Mouse (Mus musculus): Measurements from ENCODE around the gene Tiprl. TPM values are rescaled to one million over a fixed set of nuclear protein-coding genes. Genes with fewer than 3 reads are reported as not detected.
A peak's percentile ranks its signal among the peaks of the same experiment; 100 is the strongest.

Gene Tiprl
- polyA plus RNA-seq, 1 experiment from 2014 or later = 91.7 TPM

DNA sequence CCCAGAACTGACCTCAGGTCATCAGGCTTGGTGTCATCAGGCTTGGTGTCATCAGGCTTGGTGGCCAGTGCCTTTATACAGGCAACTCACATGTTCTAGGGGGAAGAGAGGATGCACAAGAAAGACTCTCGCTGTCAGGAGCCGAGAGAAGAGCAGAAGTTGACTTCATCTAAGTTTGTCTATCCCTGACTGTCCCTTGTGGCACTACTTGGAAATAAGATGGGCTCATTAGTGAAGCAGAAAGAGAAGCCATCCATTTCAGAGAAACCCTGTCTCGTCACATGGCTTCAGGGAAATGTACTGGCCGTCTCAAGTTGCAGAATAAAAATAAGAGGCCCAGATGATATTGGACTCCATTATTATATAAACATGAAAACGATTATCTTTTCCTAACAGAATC is 9.8 kb upstream of the Tiprl start:
- Histone ChIP-seq H3K27ac (no peak overlapping the region), H3K36me3 (no peaks in the 10 kb centered on the region), H3K4me3 (no peak overlapping the region), H3K27me3 (ENCODE audit: low read depth, poor library complexity, severe bottlenecking) (no peaks in the 10 kb centered on the region), H3K9me3 (replicated peaks) (no peaks in the 10 kb centered on the region), H3K4me1 (no peaks in the 10 kb centered on the region)
- 90% methylated on average over 5 of the region's 5 CpGs for WGBS
- DNase-seq (ENCODE audit: low spot score) = no peak

- DNase-seq (ENCODE audit: low spot score) = no peak
- 13% methylated on average over 10 of the region's 10 CpGs for WGBS
- Histone ChIP-seq H3K27me3 (ENCODE audit: low read depth, poor library complexity, severe bottlenecking) (no peaks in the 10 kb centered on the region), H3K27ac (peak overlapping the region; percentile 91; the same call in 1 of the 2 replicates), H3K4me1 (peaks cover 16% of the 10 kb centered on the region), H3K4me3 (peak overlapping the region; percentile 90), H3K9me3 (replicated peaks) (no peaks in the 10 kb centered on the region), H3K36me3 (no peaks in the 10 kb centered on the region)
Measured at GRCm38 (mm10) chr1:165235846-165236245, 950 bp downstream of the Tiprl start.

GRCm38 (mm10) chr1:165233806-165234205 is 3.0 kb downstream of the Tiprl start:
- Histone ChIP-seq H3K27ac (no peak overlapping the region), H3K27me3 (ENCODE audit: low read depth, poor library complexity, severe bottlenecking) (no peaks in the 10 kb centered on the region), H3K36me3 (no peaks in the 10 kb centered on the region), H3K4me1 (peaks cover 16% of the 10 kb centered on the region), H3K4me3 (no peak overlapping the region), H3K9me3 (replicated peaks) (no peaks in the 10 kb centered on the region)
- 88% methylated on average over 2 of the region's 2 CpGs for whole genome bisulfite sequencing
- DNase-seq (ENCODE audit: low spot score) = no peak

- Histone ChIP-seq H3K4me1 (peaks cover 5% of the 10 kb centered on the region), H3K9me3 (replicated peaks) (no peaks in the 10 kb centered on the region), H3K27me3 (ENCODE audit: low read depth, poor library complexity, severe bottlenecking) (no peaks in the 10 kb centered on the region), H3K27ac (no peak overlapping the region), H3K4me3 (no peak overlapping the region), H3K36me3 (peaks cover 15% of the 10 kb centered on the region)
- 97% methylated on average over 4 of the region's 4 CpGs for WGBS
- no peak for DNase-seq (ENCODE audit: low spot score)
Measured at GRCm38 (mm10) chr1:165230691-165231090, 6.1 kb downstream of the Tiprl start.

DNA sequence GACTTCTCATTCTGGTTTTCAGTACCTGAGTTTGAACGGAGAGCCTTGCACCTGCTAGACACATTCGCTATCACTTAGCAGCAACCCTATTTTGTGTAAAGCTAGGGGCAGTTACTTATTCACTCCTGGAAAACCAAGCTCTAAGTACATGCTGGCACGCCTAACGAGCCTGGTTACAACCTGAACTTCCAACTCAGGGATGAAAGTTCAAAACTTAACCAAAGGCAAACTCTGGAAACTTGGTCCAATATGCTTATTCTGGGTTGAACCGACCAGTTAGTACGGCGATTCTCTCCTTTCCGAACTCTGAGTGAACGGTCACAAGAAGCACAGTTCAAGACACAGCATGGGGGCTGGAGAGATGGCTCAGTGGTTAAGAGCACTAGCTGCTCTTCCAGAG is 7.2 kb downstream of the Tiprl start:
- no peaks in the 10 kb centered on the region for H3K4me1 ChIP-seq
- H3K4me3 ChIP-seq = no peak overlapping the region
- H3K27me3 ChIP-seq (ENCODE audit: low read depth, poor library complexity, severe bottlenecking) = no peaks in the 10 kb centered on the region
- no peak for DNase-seq (ENCODE audit: low spot score)
- 97% methylated on average over 9 of the region's 9 CpGs for WGBS
- H3K27ac ChIP-seq = no peak overlapping the region
- H3K9me3 ChIP-seq (replicated peaks) = no peaks in the 10 kb centered on the region
- H3K36me3 ChIP-seq = peaks cover 26% of the 10 kb centered on the region

GRCm38 (mm10) chr1:165217023-165217589 is 19.7 kb downstream of the Tiprl start:
- H3K4me1 ChIP-seq = no peaks in the 10 kb centered on the region
- H3K27ac ChIP-seq = no peak overlapping the region
- H3K4me3 ChIP-seq = no peak overlapping the region
- H3K27me3 ChIP-seq (ENCODE audit: low read depth, poor library complexity, severe bottlenecking) = no peaks in the 10 kb centered on the region
- H3K36me3 ChIP-seq = peaks cover 83% of the 10 kb centered on the region
- no peaks in the 10 kb centered on the region for H3K9me3 ChIP-seq (replicated peaks)
- DNase-seq (ENCODE audit: low spot score) = no peak
- 84% methylated on average over 2 of the region's 2 CpGs for WGBS

- no peaks in the 10 kb centered on the region for H3K27me3 ChIP-seq (ENCODE audit: low read depth, poor library complexity, severe bottlenecking)
- WGBS = 93% methylated on average over 7 of the region's 7 CpGs
- DNase-seq (ENCODE audit: low spot score) = no peak
- no peak overlapping the region for H3K4me3 ChIP-seq
- no peaks in the 10 kb centered on the region for H3K9me3 ChIP-seq (replicated peaks)
- no peak overlapping the region for H3K27ac ChIP-seq
- H3K4me1 ChIP-seq = no peaks in the 10 kb centered on the region
- peaks cover 71% of the 10 kb centered on the region for H3K36me3 ChIP-seq
Measured at GRCm38 (mm10) chr1:165215831-165216230, 21.0 kb downstream of the Tiprl start.

DNA sequence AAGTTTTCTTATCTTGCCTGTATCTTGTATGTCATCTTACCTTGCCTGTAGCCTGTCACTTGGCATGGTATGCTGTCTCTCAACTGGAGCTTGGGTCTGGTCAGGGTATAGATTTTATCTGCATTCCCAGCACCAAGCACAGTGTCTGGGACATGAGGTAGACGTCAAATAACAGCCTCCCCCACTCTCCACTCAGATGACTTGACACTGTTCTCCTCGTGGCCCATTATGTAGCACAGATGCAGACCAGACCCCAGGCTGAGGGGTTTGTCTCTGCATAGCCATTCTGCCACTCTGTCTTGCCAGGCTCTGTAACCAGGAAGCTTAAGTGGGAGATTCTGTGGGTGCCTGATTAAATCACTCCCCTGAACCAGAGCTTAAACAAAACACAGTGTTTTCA is 31.2 kb downstream of the Tiprl start:
- DNase-seq (ENCODE audit: low spot score) = no peak
- 14% methylated on average over 2 of the region's 2 CpGs for WGBS
- Histone ChIP-seq H3K4me1 (peaks cover 7% of the 10 kb centered on the region; the same call in 1 of the 2 replicates), H3K4me3 (no peak overlapping the region), H3K27me3 (ENCODE audit: low read depth, poor library complexity, severe bottlenecking) (no peaks in the 10 kb centered on the region), H3K9me3 (replicated peaks) (no peaks in the 10 kb centered on the region), H3K36me3 (no peaks in the 10 kb centered on the region), H3K27ac (no peak overlapping the region)

DNA sequence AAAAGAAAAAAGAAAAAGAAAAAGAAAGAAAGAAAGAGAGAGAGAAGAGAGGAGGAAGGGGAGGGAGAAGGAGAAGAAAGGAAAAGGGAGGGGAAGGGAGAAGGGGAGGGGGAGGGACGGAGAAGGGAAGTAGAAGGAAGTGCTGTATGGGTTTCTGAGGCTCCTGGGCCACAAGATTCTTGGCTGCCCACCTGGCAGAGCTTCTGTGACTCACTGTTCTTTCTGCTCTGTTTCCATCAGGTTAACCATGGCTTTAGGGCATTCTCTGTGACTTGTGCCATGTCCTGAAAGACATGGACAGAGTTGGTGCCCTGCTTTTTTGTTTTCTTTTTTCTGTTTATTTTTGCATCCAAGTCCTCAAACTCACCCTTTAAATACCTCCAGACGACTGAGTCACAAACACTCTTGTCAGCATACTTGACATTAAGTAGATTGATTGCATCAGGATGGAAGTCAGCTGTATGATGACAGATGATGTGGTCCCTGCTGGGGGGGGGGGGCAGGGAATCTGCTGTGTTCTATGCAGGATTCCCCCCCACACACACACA is 33.2 kb downstream of the Tiprl start:
- WGBS = 43% methylated on average over 2 of the region's 2 CpGs
- no peaks in the 10 kb centered on the region for H3K9me3 ChIP-seq (replicated peaks)
- no peak overlapping the region for H3K27ac ChIP-seq
- no peaks in the 10 kb centered on the region for H3K27me3 ChIP-seq (ENCODE audit: low read depth, poor library complexity, severe bottlenecking)
- H3K4me1 ChIP-seq = peaks cover 7% of the 10 kb centered on the region; the same call in 1 of the 2 replicates
- no peak overlapping the region for H3K4me3 ChIP-seq
- no peaks in the 10 kb centered on the region for H3K36me3 ChIP-seq
- no peak for DNase-seq (ENCODE audit: low spot score)

DNA sequence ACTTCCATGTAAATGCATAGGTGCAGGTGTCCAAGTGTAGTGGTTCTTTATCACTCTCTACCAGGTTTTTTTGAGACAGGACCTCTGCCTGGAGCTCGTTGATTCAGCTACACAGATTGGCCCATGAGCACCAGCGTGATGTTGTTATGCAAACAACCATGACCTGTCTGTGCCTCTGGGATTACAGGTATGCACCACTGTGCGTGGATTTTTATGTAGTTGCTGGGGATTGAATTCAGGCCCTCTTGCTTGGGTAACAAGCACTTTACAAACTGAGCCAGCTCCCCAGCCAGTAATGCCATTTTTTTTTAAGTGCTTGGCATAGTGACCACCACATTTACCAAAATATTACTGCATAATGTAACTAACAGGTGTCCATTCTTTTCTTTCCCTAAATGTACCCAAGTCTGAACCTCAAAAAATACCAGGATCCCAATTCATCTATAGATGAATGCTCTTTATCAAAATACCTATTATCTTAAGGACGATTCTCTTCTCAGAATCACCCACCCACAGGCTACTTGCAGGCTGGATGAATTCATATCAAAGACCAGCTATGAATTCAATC is 35.3 kb downstream of the Tiprl start:
- H3K36me3 ChIP-seq = no peaks in the 10 kb centered on the region
- DNase-seq (ENCODE audit: low spot score) = no peak
- no peaks in the 10 kb centered on the region for H3K9me3 ChIP-seq (replicated peaks)
- peaks cover 6% of the 10 kb centered on the region; the same call in 1 of the 2 replicates for H3K4me1 ChIP-seq
- no peaks in the 10 kb centered on the region for H3K27me3 ChIP-seq (ENCODE audit: low read depth, poor library complexity, severe bottlenecking)
- 90% methylated on average over 4 of the region's 4 CpGs for WGBS
- H3K4me3 ChIP-seq = no peak overlapping the region
- no peak overlapping the region for H3K27ac ChIP-seq

- no peak overlapping the region for H3K4me3 ChIP-seq
- no peaks in the 10 kb centered on the region for H3K27me3 ChIP-seq (ENCODE audit: low read depth, poor library complexity, severe bottlenecking)
- H3K36me3 ChIP-seq = no peaks in the 10 kb centered on the region
- H3K9me3 ChIP-seq (replicated peaks) = no peaks in the 10 kb centered on the region
- no peak overlapping the region for H3K27ac ChIP-seq
- 91% methylated on average over 8 of the region's 8 CpGs for WGBS
- no peak for DNase-seq (ENCODE audit: low spot score)
- peaks cover 4% of the 10 kb centered on the region; the same call in 1 of the 2 replicates for H3K4me1 ChIP-seq
Measured at GRCm38 (mm10) chr1:165200748-165201147, 36.0 kb downstream of the Tiprl start.

- Histone ChIP-seq H3K4me1 (peaks cover 8% of the 10 kb centered on the region; the same call in 1 of the 2 replicates), H3K4me3 (no peak overlapping the region), H3K27ac (no peak overlapping the region), H3K27me3 (ENCODE audit: low read depth, poor library complexity, severe bottlenecking) (no peaks in the 10 kb centered on the region), H3K9me3 (replicated peaks) (no peaks in the 10 kb centered on the region), H3K36me3 (no peaks in the 10 kb centered on the region)
- 84% methylated on average over 3 of the region's 3 CpGs for WGBS
- no peak for DNase-seq (ENCODE audit: low spot score)
Measured at GRCm38 (mm10) chr1:165199639-165200038, 37.2 kb downstream of the Tiprl start.

GRCm38 (mm10) chr1:165198951-165199350 is 37.8 kb downstream of the Tiprl start:
- DNase-seq (ENCODE audit: low spot score) = no peak
- 70% methylated on average over 1 of the region's 1 CpGs for WGBS
- no peak overlapping the region for H3K4me3 ChIP-seq
- no peaks in the 10 kb centered on the region for H3K36me3 ChIP-seq
- peaks cover 9% of the 10 kb centered on the region; the same call in 1 of the 2 replicates for H3K4me1 ChIP-seq
- no peaks in the 10 kb centered on the region for H3K27me3 ChIP-seq (ENCODE audit: low read depth, poor library complexity, severe bottlenecking)
- no peaks in the 10 kb centered on the region for H3K9me3 ChIP-seq (replicated peaks)
- H3K27ac ChIP-seq = no peak overlapping the region
